ENCODE assay signal across 27 mouse cellular contexts in the genomic region with DNA sequence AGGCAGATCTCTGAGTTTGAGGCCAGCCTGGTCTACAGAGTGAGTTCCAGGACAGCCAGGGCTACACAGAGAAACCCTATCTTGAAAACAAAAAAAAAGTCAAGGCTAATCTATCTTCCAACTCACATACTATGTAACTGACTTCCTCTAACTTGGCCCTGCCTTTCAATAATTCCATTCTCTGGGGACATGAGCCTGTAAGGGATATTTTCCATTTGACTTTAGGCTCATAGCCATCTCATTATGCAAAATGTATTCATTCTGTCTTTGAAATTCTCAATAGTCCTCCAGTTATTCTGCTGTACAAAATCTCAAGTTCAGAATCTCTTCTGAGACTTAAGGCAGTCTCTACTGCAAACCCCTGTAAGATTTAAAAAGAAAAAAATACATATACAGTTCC. TPM values are rescaled to one million over a fixed set of nuclear protein-coding genes. Genes with fewer than 3 reads are reported as not detected.
"Had no signal": no experiment of that assay in that cellular context is flagged by ENCODE, and none has a peak within 500 bp of the region (broad histone marks: within the 10 kb centered on the region; RNA-seq: fewer than 3 reads in every experiment).

No protein-coding gene starts in this region.

- H3K4me2 ChIP-seq: embryonic facial prominence, embryonic 12.5 days; embryonic facial prominence, embryonic 13.5 days; embryonic facial prominence, embryonic 15.5 days; forebrain, embryonic 12.5 days; forebrain, embryonic 13.5 days; forebrain, embryonic 15.5 days had no signal

- H3K27me3 ChIP-seq: embryonic facial prominence, embryonic 12.5 days; embryonic facial prominence, embryonic 13.5 days; embryonic facial prominence, embryonic 15.5 days; forebrain, embryonic 12.5 days; forebrain, embryonic 13.5 days; forebrain, embryonic 15.5 days had no signal

- H3K4me3 ChIP-seq: embryonic facial prominence, embryonic 10.5 days; embryonic facial prominence, embryonic 12.5 days; embryonic facial prominence, embryonic 13.5 days; embryonic facial prominence, embryonic 15.5 days; erythroblast, embryonic 14.5 days; forebrain, embryonic 10.5 days; forebrain, embryonic 12.5 days; forebrain, embryonic 13.5 days; forebrain, embryonic 15.5 days; gastrocnemius, adult 2 months; heart, adult 2 months had no signal

- H3K9me3 ChIP-seq: embryonic facial prominence, embryonic 10.5 days; embryonic facial prominence, embryonic 12.5 days; embryonic facial prominence, embryonic 13.5 days; embryonic facial prominence, embryonic 15.5 days; forebrain, embryonic 10.5 days; forebrain, embryonic 12.5 days; forebrain, embryonic 13.5 days; forebrain, embryonic 15.5 days had no signal

- H3K9ac ChIP-seq: embryonic facial prominence, embryonic 12.5 days; embryonic facial prominence, embryonic 13.5 days; embryonic facial prominence, embryonic 15.5 days; forebrain, embryonic 12.5 days; forebrain, embryonic 13.5 days; forebrain, embryonic 15.5 days; forebrain, postnatal 0 days had no signal

- ATAC-seq: forebrain, embryonic 13.5 days; forebrain, embryonic 14.5 days; forebrain, embryonic 15.5 days; forebrain, embryonic 16.5 days; forebrain, postnatal 0 days had no signal

- H3K27ac ChIP-seq: embryonic facial prominence, embryonic 10.5 days; embryonic facial prominence, embryonic 12.5 days; embryonic facial prominence, embryonic 13.5 days; embryonic facial prominence, embryonic 15.5 days; forebrain, embryonic 10.5 days; forebrain, embryonic 12.5 days; forebrain, embryonic 13.5 days; forebrain, embryonic 15.5 days; gastrocnemius, adult 2 months; heart, adult 2 months had no signal

- DNase-seq: cerebellum, adult 9-10 months; cerebellum, adult 9-11 months; cerebellum, postnatal 10 days; cerebellum, postnatal 14 days; cerebellum, postnatal 25 days; cerebellum, postnatal 36 days; embryo, embryonic 11 days; forebrain, postnatal 0 days; gastrocnemius, adult 2 months; gastrocnemius, postnatal 10 days; gastrocnemius, postnatal 14 days; gastrocnemius, postnatal 25 days; gastrocnemius, postnatal 36 days; heart, adult 11 months; heart, adult 18-20 months; heart, adult 2 months had no signal

- H3K4me1 ChIP-seq: embryonic facial prominence, embryonic 10.5 days; embryonic facial prominence, embryonic 12.5 days; embryonic facial prominence, embryonic 13.5 days; embryonic facial prominence, embryonic 15.5 days; forebrain, embryonic 10.5 days; forebrain, embryonic 12.5 days; forebrain, embryonic 13.5 days; forebrain, embryonic 15.5 days had no signal

RNA-seq across cellular contexts. Expression of a gene that starts 9.9 kb away (rescaled TPM):
- polyA plus RNA-seq: erythroblast, embryonic 14.5 days had no signal
